Mouse (Mus musculus) gastrocnemius, adult 2 months (tissue): Measurements from ENCODE around the gene Ttc21a. TPM values are rescaled to one million over a fixed set of nuclear protein-coding genes. Genes with fewer than 3 reads are reported as not detected.

Source experiments
- DNase-seq: peaks from one replicate; pipeline ENCODE4 v3.0.0; 2022
- H3K27ac ChIP-seq: fragments of 200-600 bp; 2 replicates; pipeline ENCODE4 v1.8.1; 2022; ENCODE audit warnings: mild to moderate bottlenecking
- H3K4me3 ChIP-seq: fragments of 200-600 bp; 2 replicates; pipeline ENCODE4 v1.8.1; 2022; ENCODE audit warnings: mild to moderate bottlenecking, moderate library complexity
- CTCF ChIP-seq: fragments of 200-600 bp; IDR thresholded peaks from 2 replicates; pipeline ENCODE4 v1.8.1; 2022; ENCODE audit warnings: antibody characterized with exemption, mild to moderate bottlenecking, moderate library complexity
- intact Hi-C: fragments of 180-260 bp; cut with DNase I; formaldehyde crosslinking; loops from one replicate; pipeline ENCODE4 v1.15.1; 2025
- long read RNA-seq, 2 experiments: library from polyadenylated mRNA; stranded (forward); transcript quantifications; one replicate each; pipeline ENCODE4 v2.0.0; 2021
- total RNA-seq, 2 experiments: library from RNA; stranded (reverse); gene quantifications; 2 replicates each; pipeline ENCODE4 v1.2.3; 2021

The Ttc21a gene
- total RNA-seq, result not detected
- long read RNA-seq, experiment 1, result 0 reads
- long read RNA-seq, experiment 2, result 0 reads

DNA sequence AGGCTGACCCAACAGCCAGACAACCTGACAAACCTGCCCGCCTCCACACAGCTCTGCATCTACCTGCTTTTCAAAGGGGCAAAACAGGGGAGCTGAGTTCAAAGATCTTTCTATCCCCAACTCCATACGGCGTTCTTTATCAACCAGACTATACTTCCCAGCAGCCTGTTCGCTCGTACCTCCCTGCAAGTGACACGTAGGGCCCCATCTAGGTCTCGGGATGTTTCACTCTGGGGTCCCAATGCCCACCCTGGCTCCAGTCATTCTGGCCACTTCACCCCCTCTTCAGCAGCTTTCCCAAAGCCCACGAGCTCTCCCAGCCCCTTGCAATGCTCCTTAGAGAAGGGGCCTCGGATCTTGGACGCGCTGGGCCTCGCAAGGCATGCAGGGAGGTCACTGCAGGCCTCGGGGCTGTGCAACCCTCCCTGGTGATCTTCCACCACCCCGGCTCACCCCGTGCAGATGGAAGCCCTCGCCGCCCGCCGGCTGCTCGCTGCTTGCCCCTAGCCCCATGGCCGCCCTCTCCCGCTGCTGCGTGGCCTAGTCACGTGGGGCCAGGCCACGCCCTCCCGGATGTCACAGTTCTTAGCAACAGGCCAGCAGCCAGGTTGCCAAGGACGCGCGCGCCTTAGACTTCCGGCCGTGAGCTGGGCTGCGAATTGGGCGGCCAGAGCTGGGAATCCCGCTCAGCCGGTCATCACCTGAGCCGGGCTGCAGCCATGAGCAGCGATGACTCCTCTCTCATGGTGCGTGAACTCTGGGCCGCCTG is at the start of gene Ttc21a, which contains the start of gene Gorasp1:
Ttc21a (plus strand) TSS at position 602 of the 769 bp plus-strand sequence.
Gorasp1 (minus strand) TSS at position 561 of the 769 bp plus-strand sequence.
- TF ChIP-seq CTCF, result no peak
- Histone ChIP-seq H3K27ac (peak within 1 kb of the TSS; percentile 93), H3K4me3 (peak within 1 kb of the TSS; percentile 96)
- intact Hi-C loops, result loop anchor here (10.0 kb wide), 1 partner anchor 138 kb away; no protein-coding TSS in a partner anchor
- peak; percentile 97 for DNase-seq

DNA sequence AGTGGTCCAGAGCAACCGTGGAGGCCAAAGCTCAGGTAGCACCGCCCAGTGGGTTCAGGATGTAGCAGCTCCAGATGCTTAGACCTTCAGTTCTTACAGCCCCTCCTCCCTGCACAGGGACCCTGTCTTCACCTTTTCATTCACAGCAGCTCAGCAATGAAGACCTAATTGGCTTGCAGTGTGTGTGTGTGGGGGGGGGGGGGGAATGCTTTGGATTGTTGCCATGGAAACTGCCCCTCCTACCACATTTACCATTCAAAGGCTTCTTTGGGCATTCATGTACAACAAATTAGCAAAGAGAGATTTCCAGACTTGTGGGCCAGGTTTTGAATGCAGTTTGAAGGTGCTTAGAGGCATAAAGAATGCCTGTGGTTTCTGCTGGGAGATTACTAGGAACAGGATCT is 48.6 kb upstream of the Ttc21a start:
- DNase-seq, result no peak
- no peak for TF ChIP-seq CTCF
- intact Hi-C loops, result no loop called here
- H3K4me3 ChIP-seq, result no peak overlapping the region
- H3K27ac ChIP-seq, result no peak overlapping the region

DNA sequence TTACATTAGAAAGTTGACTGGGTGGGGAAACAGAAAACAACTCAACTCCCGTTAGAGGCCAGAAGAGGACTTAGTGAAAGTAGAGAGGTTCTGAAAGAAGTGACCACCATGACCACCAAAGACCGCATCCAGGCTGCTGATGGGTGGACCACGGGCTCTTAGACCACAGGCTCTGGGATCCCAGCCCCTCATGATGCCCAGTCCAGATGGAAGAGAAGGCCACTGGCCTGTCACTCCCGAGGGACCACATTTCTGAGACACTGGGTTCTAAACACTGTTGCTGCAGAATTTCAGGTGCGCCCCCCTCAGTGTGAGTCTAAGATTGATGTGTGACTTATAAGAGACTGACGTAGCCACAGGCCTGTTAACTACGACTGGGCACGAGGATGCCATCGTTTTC is 48.0 kb upstream of the Ttc21a start:
- no peak overlapping the region for H3K27ac ChIP-seq
- H3K4me3 ChIP-seq, result no peak overlapping the region
- TF ChIP-seq CTCF, result no peak
- DNase-seq, result no peak
- intact Hi-C loops, result no loop called here

DNA sequence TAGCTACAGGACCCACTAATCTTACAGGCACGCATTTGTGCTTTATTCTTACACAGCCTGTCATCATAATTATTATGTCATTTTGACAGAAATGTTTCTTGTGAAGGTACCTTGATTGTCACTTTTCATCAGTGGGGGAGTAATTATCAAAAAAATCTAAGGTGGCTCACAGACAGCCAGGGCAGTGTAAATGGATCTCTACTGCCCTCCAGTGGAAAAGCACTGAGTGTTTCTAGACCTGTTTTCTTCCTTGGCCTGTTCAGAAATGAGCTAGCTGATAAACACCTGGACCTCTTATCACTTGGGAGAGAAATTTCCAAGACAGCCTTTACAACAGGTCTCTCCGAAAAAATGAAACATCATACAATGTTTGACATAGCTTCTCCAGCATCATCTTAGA is 46.7 kb upstream of the Ttc21a start:
- peak; percentile 67 for TF ChIP-seq CTCF
- Histone ChIP-seq H3K27ac (no peak overlapping the region), H3K4me3 (no peak overlapping the region)
- no peak for DNase-seq
- intact Hi-C loops, result loop anchor here (10.0 kb wide), 1 partner anchor 426 kb away; no protein-coding TSS in a partner anchor

DNA sequence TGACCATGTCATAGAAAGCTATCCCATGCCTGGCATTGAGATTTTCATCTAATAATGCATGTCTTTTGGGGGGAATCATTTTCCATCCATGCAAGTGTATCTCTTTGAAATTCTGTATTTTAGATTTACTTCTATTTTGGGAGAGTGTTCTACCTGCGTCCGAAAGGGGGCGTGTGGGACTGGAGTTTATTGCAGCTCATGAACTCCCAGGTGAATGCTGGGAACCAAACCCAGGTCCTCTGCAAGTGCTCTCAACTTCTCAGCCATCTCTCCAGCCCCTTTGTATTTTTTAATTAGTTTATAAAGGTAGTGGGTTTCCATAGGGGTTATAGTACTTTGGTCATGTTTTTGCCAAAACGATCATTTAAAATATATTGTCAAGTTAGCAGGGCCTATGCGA is 43.5 kb upstream of the Ttc21a start:
- peak overlapping the region; percentile 97 for H3K4me3 ChIP-seq

DNA sequence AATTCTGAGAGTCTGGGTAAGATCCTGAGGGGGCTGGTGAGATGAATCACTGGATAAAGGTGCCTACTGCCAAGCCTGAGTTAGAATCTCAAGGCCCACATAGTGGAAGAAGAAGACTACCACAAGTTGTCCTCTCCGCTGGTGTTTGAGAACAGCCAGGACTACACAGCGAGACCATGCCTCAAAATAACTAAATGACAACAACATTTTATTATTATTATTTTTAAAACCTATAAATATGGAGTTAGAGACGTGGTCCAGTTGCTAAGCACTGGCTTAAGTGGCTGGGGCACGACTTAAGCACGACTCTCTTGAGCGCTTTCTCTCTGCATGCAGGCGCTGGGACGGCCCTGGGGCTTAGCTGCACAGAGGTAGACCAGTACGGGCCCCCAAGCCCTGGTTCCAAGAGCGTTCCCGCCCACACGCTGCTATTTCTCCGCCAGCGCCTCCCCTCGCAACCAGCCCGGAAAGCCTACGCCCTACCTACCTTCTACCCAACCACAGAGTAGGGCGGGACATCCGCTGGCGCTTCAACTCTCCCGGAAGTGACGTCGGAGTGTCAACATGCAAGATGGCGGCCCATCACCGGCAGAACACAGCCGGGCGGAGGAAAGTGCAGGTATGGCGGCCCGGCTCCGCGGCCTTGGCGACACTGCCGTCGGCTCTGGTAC is 42.9 kb upstream of the Ttc21a start, which contains the start of gene Wdr48:
Wdr48 (plus strand) TSS at position 540 of the 671 bp plus-strand sequence.
- peak within 1 kb of the TSS; percentile 94 for H3K27ac ChIP-seq
- peak; percentile 97 for DNase-seq
- peak within 1 kb of the TSS; percentile 97 for H3K4me3 ChIP-seq
- TF ChIP-seq CTCF, result no peak
- intact Hi-C loops, result loop anchor here (10.0 kb wide), 1 partner anchor 430 kb away; no protein-coding TSS in a partner anchor

More for the DNA sequence above, 43.5 kb upstream of the Ttc21a start:
- peak overlapping the region; percentile 94; the same call in 1 of the 2 replicates for H3K27ac ChIP-seq
- no peak for DNase-seq
- intact Hi-C loops, result loop anchor here (10.0 kb wide), 1 partner anchor 429 kb away; no protein-coding TSS in a partner anchor
- no peak for TF ChIP-seq CTCF

DNA sequence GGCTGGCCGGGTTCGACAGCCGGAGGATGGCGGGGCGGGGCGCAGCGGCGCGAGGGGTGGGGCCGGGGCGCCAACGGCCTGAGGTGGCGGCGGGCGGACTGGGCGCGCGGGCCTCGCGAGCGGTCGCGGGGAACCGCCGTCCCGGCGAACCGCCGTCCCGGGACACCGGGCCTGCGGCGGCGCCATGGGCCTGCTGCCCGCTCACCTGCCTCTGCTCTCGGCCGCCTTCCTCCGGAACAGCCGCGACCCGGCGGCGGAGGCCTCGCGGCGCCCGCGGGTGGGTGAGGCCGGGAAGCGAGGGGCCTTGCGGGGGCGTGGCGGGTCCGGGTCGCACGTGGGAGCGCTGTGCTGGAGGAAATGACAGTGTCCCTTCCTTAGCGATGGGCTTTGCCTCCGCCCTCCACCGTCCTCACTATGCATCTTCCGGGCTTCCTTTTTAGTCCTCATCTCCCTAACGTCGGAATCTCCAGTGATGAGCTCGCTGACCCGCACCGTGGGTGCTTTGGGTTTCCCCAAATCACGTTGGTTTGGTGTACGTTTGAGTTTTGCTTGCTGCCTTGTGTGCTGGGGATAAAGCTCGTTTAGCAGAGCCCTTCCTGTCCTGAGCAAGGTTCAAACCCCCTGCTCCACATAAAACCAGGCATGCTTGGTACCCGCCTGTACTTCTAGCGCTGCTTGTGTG is 42.2 kb upstream of the Ttc21a start:
- intact Hi-C loops, result loop anchor here (10.0 kb wide), 1 partner anchor 430 kb away; no protein-coding TSS in a partner anchor
- peak overlapping the region; percentile 94 for H3K27ac ChIP-seq
- H3K4me3 ChIP-seq, result peak overlapping the region; percentile 97
- TF ChIP-seq CTCF, result no peak
- DNase-seq, result no peak

DNA sequence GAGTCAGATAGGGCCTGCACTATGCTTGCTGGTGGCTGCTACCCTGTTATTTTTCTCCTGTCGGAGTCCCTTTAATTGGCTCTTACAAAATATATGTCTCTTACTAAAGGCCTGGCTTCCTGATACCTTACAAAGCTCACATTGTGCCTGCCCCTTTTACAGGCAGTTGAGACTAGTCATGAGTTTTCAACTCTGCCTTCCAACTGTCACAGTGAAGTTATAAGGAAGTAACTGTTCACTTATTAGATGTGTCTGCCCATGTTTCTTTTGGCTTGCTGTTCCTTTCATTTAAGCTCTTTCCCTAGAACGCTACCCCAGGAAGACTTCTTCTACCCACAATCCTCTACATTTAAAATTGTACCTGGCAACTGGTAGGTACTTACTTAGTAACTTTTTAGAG is 38.0 kb upstream of the Ttc21a start:
- intact Hi-C loops, result loop anchor here (10.0 kb wide), 1 partner anchor 435 kb away; no protein-coding TSS in a partner anchor
- TF ChIP-seq CTCF, result no peak
- Histone ChIP-seq H3K27ac (no peak overlapping the region), H3K4me3 (no peak overlapping the region)
- DNase-seq, result no peak

DNA sequence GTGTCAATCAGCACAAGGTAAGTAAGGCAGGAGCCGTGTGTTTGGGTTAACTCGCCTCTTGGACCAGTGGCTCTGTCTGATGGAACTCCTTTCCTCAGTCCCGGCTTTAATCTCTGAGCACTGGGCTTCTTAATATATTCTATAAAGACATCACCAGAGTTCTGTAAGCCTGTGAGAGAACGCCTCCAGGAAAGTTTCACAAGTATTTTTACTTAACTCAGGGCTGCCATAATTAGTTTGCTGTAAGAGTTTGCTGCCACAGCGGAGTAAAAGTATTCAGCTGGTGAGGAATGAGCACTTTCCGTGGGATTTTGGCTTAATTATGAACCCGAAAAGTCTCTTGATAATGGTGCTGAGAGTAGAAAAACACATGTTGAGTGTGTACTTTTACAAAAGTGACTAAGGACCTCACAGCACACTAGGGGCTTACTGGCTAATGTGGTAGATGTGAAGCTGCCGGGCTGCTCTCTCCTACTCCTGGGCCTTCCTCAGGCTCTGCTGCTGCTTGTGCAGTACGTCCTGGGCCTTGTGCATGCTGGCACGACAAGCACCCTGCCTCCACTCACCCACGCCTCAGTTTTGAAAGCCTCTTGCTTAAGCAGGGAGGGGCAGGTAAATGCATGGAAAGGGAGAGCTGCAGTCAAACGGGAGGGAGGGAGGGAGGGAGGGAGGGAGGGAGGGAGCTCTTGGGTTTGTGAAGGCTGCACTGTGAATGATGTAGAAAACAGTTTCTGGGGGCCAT is 34.8 kb upstream of the Ttc21a start:
- no peak overlapping the region for H3K4me3 ChIP-seq
- no peak for DNase-seq
- no peak for TF ChIP-seq CTCF
- H3K27ac ChIP-seq, result no peak overlapping the region
- intact Hi-C loops, result no loop called here

DNA sequence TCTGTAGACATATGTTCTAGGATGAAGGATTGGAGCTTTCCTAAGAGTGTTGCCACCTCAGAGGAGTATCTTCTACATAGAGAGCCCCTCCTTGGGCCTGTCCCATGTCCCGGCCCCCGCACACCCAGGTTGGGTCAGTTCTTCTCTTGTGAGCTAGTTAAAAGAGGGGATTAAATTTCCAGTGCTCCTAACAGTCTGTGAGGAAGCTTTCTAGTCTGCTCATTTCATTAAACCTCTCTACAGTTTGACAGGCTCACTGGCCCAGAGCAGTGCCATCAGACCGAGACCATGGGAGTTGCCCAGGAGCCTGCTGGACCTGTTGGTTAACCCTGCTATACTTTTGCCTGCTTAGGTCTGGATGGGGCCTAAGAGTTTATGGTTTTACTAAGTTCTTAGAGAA is 28.7 kb upstream of the Ttc21a start:
- H3K27ac ChIP-seq, result no peak overlapping the region
- intact Hi-C loops, result no loop called here
- no peak for DNase-seq
- TF ChIP-seq CTCF, result no peak
- H3K4me3 ChIP-seq, result no peak overlapping the region

DNA sequence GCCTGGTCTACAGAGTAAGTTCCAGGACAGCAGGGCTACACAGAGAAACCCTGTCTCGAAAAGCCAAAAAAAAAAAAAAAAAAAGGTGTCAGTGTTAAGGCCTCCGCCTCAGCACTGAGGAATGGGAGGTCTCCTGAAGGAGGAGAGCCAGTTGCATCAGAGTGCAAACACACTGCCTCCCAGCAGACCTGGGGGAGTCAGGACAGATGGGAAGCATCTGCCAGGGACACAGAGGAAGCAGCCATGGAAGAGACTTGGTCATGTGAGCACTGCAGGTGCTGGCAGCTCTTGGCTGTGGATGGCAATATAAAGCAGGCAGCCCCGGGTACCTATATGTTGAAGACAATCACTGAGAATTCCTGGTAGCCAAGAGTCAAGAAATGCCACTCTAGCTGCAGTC is 27.5 kb upstream of the Ttc21a start:
- Histone ChIP-seq H3K27ac (no peak overlapping the region), H3K4me3 (no peak overlapping the region)
- no peak for DNase-seq
- intact Hi-C loops, result no loop called here
- TF ChIP-seq CTCF, result no peak
